Mouse (Mus musculus) liver, embryonic 11.5 days (tissue): ENCODE results near the gene Rec8. TPM values are rescaled to one million over a fixed set of nuclear protein-coding genes. Genes with fewer than 3 reads are reported as not detected.

Source experiments
- ATAC-seq: fragments of 200-750 bp; cut with Nextera tagmentation; replicated peaks from 2 replicates; pipeline ENCODE4 v1.8.0; 2017; ENCODE audit warnings: moderate number of reproducible peaks, mild to moderate bottlenecking, moderate TSS enrichment, moderate library complexity; ENCODE audit not compliant: low FRiP score
- DNase-seq: peaks from one replicate; pipeline ENCODE4 v3.0.0-alpha.2; 2017; ENCODE audit warnings: low spot score
- H3K27ac ChIP-seq: fragments of 300-500 bp; sonication (generic); 2 replicates; pipeline ENCODE4 v1.5.1; 2014; ENCODE audit warnings: mild to moderate bottlenecking, low read depth, low read length, control low read depth
- H3K27me3 ChIP-seq: fragments of 300-500 bp; sonication (generic); replicated peaks from 2 replicates; pipeline ENCODE4 v1.6.1; 2014; ENCODE audit warnings: low read length, mixed read lengths; ENCODE audit not compliant: control insufficient read depth, insufficient read depth
- H3K36me3 ChIP-seq: fragments of 300-500 bp; sonication (generic); 2 replicates; pipeline ENCODE4 v1.6.1; 2014; ENCODE audit warnings: mild to moderate bottlenecking, low read length, moderate library complexity, mixed read lengths; ENCODE audit not compliant: control insufficient read depth, insufficient read depth
- H3K4me1 ChIP-seq: fragments of 300-500 bp; sonication (generic); replicated peaks from 2 replicates; pipeline ENCODE4 v1.6.1; 2014; ENCODE audit warnings: low read length, mixed read lengths; ENCODE audit not compliant: control insufficient read depth, insufficient read depth
- H3K4me2 ChIP-seq: fragments of 300-500 bp; sonication (generic); 2 replicates; pipeline ENCODE4 v1.6.1; 2014; ENCODE audit warnings: mild to moderate bottlenecking, control low read depth, moderate library complexity
- H3K4me3 ChIP-seq: fragments of 300-500 bp; sonication (generic); 2 replicates; pipeline ENCODE4 v1.5.1; 2014; ENCODE audit warnings: low read depth, low read length, control low read depth
- H3K9ac ChIP-seq: fragments of 300-500 bp; sonication (generic); 2 replicates; pipeline ENCODE4 v1.6.1; 2014; ENCODE audit warnings: low read depth, low read length, control low read depth
- H3K9me3 ChIP-seq: fragments of 300-500 bp; sonication (generic); 2 replicates; pipeline ENCODE4 v1.6.1; 2016; ENCODE audit warnings: low read length, inconsistent platforms, mixed read lengths; ENCODE audit not compliant: control insufficient read depth
- WGBS: fragments of 180-500 bp; shearing (Covaris S2); extraction: QIAGEN DNeasy Blood & Tissue Kit; methylation state at CpG from one replicate; pipeline ENCODE4 v1.1.7; 2014; 5-methylcytosine and 5-hydroxymethylcytosine counted together
- polyA plus RNA-seq: library from polyadenylated mRNA; unstranded; fragments of >200 nt; fragmentation: Nextera tagmentation; extraction: Ambion mirVana; gene quantifications from 2 replicates; pipeline ENCODE4 v1.2.1, GENCODE M21; 2014

Gene Rec8
- polyA plus RNA-seq, 1 experiment from 2014 or later: 5.2 TPM

DNA sequence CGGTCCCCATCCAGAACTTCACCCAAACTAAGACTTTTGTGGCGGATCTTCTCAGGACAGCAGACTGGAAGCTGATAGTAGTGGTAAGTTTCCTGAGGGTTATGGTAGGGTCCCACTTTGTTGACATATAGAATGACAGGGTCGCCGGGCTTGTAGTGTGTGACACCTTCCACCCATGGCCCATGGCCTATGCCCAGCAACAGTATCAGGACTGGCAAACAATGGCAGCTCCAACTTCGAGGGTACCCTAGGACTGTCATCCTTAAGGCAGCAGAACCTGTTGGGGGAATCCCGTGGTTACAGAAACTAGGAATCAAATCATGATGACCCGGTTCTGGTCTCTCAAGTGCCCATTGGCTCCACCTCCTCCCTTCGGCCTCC, 24.8 kb downstream of the Rec8 start:
- DNase-seq (no peak), ATAC-seq (peak; percentile 27; the same call in 1 of the 2 replicates)
- H3K9ac ChIP-seq: peak overlapping the region; percentile 89
- peak overlapping the region; percentile 83 for H3K27ac ChIP-seq
- H3K4me3 ChIP-seq: peak overlapping the region; percentile 89
- H3K4me1 ChIP-seq: peaks cover 28% of the 10 kb centered on the region
- no peaks in the 10 kb centered on the region for H3K9me3 ChIP-seq
- peaks cover 28% of the 10 kb centered on the region for H3K36me3 ChIP-seq
- WGBS: 18% methylated on average over 8 of the region's 8 CpGs
- peak overlapping the region; percentile 93 for H3K4me2 ChIP-seq
- no peaks in the 10 kb centered on the region for H3K27me3 ChIP-seq

DNA sequence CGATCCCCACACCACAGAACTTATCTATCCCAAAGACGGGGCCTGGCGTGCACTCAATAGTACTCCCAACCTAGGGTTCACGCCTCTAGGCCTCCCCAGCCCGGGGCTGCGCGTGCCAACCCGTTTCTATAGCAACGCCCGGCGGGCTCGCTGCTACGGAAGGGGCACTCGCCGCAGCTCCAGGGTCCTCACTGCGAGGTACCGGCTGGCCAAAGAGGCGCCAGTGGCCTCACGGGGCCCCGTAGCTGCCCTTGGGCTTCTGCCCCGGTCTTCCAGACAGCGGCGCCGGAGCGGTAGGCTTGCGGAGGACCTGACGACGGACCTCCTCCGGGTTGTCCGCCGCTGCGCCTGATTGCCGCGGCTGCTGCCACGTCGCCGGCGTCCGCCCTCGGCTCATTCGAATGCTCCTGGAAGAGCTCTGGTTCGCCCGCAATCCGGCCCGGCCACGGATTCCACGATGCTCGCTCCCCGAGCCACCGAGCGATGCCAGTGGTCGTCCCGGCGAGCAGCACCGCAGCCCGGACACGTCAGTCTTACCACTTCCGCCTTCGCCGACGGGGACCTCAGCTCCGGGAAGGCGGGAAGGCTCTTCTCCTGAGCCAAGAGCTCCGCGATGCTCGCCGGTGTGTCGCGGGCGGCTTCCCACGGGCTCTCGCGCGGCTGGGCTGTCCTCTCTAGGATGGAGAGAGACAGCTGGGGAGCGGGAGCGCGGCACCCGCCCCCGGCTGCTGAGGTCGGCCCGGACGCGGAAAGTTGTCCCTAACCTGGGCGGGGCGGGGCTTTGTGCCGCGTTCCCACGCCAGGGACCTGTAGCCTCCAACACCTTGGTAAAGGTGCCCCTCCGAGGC, 25.4 kb downstream of the Rec8 start, which contains the start of gene Tm9sf1:
Gene Tm9sf1, minus strand, starts transcription at position 747 of the 848 bp plus-strand sequence.
- peaks cover 28% of the 10 kb centered on the region for H3K4me1 ChIP-seq
- H3K27me3 ChIP-seq: no peaks in the 10 kb centered on the region
- H3K9me3 ChIP-seq: no peaks in the 10 kb centered on the region
- peak within 1 kb of the TSS; percentile 93 for H3K4me2 ChIP-seq
- under 1% methylated on average over 89 of the region's 89 CpGs for WGBS
- ATAC-seq: peak; percentile 86
- peak within 1 kb of the TSS; percentile 89 for H3K4me3 ChIP-seq
- H3K27ac ChIP-seq: peak within 1 kb of the TSS; percentile 83
- peak; percentile 93 for DNase-seq
- H3K36me3 ChIP-seq: peaks cover 25% of the 10 kb centered on the region
- H3K9ac ChIP-seq: peak within 1 kb of the TSS; percentile 89

DNA sequence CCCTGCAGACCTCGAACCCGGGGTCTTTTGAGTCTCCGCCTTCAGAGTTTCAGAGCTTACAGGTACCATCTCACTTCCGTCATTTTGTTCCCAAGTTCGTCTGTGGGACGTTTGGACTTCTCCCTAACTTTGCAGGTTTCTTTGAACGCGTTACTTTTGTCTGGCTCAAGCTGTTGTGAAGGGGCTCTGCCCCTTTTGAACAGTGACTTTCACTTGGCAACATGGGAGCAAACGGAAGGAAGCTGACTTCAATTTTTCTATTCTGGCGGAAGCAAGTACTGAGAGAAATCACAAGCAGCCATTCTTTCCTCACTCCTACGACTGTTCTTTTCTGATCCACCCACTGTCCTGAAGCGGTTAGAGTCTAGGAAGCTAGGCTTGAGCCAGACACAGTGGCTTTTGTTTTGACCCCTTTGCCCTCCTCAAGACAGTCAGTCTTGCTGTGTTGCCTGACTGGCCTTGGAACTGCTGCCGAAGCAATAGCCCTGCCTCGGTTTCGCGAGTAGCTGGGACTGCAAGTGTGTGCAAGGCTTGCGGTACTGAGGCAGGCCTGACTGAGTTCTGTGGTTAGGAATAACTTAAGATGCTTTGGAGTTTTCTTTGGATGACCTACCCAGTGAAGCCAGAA, 26.5 kb downstream of the Rec8 start:
- peaks cover 28% of the 10 kb centered on the region for H3K4me1 ChIP-seq
- WGBS: 28% methylated on average over 17 of the region's 17 CpGs
- DNase-seq: no peak

DNA sequence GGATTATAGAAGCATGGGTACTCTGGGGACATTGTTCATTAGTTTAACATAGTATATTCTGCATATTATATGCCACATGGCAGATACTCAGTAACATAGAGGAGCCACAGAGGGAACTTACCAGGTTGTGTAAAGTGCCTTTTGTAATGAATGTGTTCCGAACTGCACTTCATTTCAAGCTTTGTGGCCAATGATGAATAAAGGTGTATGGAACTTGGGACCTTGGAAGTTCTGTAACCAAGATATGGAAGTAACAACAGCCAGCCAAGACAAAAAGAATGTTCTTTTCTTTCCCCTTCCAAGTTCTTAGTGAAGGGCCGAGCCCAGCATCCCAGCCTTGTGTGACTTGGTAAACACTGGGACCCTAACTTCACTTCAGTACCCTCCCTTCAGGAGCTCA, 32.0 kb downstream of the Rec8 start, which contains the start of gene Tssk4:
Gene Tssk4, plus strand, starts transcription at position 301 of the 400 bp plus-strand sequence.
- H3K36me3 ChIP-seq: peaks cover 5% of the 10 kb centered on the region
- no peaks in the 10 kb centered on the region for H3K9me3 ChIP-seq
- peaks cover 11% of the 10 kb centered on the region for H3K4me1 ChIP-seq
- no peak within 1 kb of the TSS for H3K27ac ChIP-seq
- no peak within 1 kb of the TSS for H3K9ac ChIP-seq
- no peak within 1 kb of the TSS for H3K4me2 ChIP-seq
- no peak within 1 kb of the TSS for H3K4me3 ChIP-seq
- ATAC-seq (no peak), DNase-seq (no peak)
- no peaks in the 10 kb centered on the region for H3K27me3 ChIP-seq
- WGBS: 86% methylated on average over 2 of the region's 2 CpGs

More for the DNA sequence above, 26.5 kb downstream of the Rec8 start:
- ATAC-seq: no peak
- Histone ChIP-seq H3K4me3 (peak overlapping the region; percentile 89), H3K9ac (peak overlapping the region; percentile 89), H3K36me3 (peaks cover 19% of the 10 kb centered on the region), H3K27me3 (no peaks in the 10 kb centered on the region), H3K4me2 (peak overlapping the region; percentile 93), H3K27ac (peak overlapping the region; percentile 34; the same call in 1 of the 2 replicates), H3K9me3 (no peaks in the 10 kb centered on the region)

DNA sequence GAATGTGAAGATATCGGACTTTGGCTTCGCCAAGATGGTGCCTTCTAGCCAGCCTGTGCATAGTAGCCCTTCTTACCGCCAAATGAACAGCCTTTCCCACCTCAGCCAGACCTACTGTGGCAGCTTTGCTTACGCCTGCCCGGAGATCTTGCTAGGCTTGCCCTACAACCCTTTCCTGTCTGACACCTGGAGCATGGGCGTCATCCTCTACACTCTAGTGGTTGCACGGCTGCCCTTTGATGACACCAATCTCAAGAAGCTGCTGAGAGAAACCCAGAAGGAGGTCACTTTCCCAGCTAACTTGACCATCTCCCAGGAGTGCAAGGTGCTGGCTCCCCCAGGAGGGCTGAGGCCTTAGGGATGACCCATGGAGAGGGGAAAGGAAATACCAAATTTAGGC, 33.7 kb downstream of the Rec8 start:
- Histone ChIP-seq H3K27me3 (no peaks in the 10 kb centered on the region), H3K4me1 (peaks cover under 1% of the 10 kb centered on the region; the same call in 1 of the 2 replicates), H3K27ac (no peak overlapping the region; the same call in 1 of the 2 replicates), H3K9me3 (no peaks in the 10 kb centered on the region), H3K36me3 (peaks cover under 1% of the 10 kb centered on the region; the same call in 1 of the 2 replicates), H3K9ac (peak overlapping the region; percentile 30; the same call in 1 of the 2 replicates), H3K4me3 (no peak overlapping the region), H3K4me2 (no peak overlapping the region)
- ATAC-seq (no peak), DNase-seq (no peak)
- WGBS: 79% methylated on average over 7 of the region's 7 CpGs

DNA sequence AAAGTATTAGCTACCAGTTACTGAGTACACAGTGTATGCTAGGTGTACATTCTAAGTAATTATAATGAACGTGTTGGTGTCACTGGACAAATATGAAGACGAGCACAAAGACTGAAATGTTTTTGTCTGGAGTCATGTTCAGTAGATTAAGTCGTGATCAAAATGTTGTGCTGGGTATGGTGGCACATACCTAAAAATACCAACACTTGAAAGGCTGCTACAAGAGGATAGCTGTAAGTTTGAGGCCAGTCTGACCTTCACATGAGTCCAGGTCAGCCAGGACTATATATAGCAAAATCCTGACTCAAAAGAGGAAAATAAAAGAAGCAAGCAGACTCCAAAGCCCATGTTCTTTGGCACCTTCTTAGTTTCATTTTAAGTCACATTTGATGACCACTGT, 39.1 kb downstream of the Rec8 start:
- DNase-seq (no peak), ATAC-seq (no peak)
- Histone ChIP-seq H3K9me3 (no peaks in the 10 kb centered on the region), H3K4me1 (peaks cover 8% of the 10 kb centered on the region; the same call in 1 of the 2 replicates), H3K9ac (no peak overlapping the region), H3K4me2 (no peak overlapping the region), H3K36me3 (no peaks in the 10 kb centered on the region; the same call in 1 of the 2 replicates), H3K4me3 (no peak overlapping the region), H3K27me3 (no peaks in the 10 kb centered on the region), H3K27ac (no peak overlapping the region)
- 84% methylated on average over 3 of the region's 3 CpGs for WGBS

DNA sequence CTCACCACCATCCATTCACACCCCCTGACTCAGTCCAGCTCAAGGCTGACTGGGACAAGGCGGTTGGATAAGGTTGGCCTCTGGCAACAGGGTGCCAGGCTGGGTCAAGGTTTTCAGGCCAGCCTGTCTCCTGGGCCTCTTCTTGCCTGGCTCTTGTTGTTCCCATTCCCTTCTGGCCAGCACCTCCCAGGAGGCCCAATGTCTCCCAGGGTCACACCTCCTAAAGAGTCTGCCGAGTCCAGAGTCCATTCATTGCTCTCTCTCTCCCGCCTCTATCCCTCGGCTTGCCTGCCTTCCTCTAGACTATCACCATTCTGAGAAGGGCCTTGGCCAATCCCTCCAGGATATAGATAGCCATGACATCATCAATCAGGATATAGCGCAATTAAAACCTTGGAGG, 40.2 kb downstream of the Rec8 start:
- Histone ChIP-seq H3K4me2 (no peak overlapping the region), H3K27me3 (no peaks in the 10 kb centered on the region), H3K36me3 (no peaks in the 10 kb centered on the region; the same call in 1 of the 2 replicates), H3K9me3 (no peaks in the 10 kb centered on the region), H3K27ac (no peak overlapping the region), H3K4me3 (no peak overlapping the region), H3K9ac (no peak overlapping the region), H3K4me1 (peaks cover 8% of the 10 kb centered on the region; the same call in 1 of the 2 replicates)
- WGBS: 90% methylated on average over 5 of the region's 5 CpGs
- ATAC-seq (no peak), DNase-seq (no peak)

DNA sequence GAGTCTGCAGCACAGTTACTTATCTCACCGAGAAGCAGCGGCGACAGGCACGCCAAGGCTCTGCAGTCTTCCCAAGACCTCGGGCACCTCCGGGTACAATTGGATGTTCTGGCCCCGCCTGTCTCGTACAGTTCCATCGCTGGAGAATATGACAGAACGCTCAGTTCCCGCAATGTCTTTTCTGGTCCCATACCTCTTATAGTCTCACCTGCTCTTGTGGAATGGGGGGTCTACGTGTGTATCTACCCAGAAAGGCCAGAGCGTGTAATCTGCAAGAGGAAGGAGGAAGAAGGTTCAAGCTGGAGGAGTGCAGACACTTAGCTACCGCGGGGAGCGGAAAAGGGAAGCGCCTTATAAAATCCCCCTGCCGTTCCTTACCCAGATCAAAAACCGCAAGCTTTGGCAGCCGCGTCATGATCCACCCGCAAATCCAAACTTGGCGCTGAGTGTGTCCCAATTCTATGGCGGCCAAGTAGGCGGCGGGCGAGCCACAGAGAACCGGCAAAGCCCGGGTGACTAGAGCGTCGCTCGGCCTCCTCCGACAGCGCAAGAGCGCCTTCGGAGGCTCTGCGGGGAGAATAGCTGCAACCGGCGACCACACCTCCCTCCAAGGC, 42.2 kb downstream of the Rec8 start, which contains the start of gene Mdp1:
Gene Mdp1, minus strand, starts transcription at position 549 of the 614 bp plus-strand sequence.
- DNase-seq: peak; percentile 75
- no peaks in the 10 kb centered on the region for H3K9me3 ChIP-seq
- peak; percentile 96 for ATAC-seq
- no peaks in the 10 kb centered on the region for H3K27me3 ChIP-seq
- H3K4me1 ChIP-seq: peaks cover 8% of the 10 kb centered on the region; the same call in 1 of the 2 replicates
- peak within 1 kb of the TSS; percentile 64 for H3K4me2 ChIP-seq
- peak within 1 kb of the TSS; percentile 78 for H3K9ac ChIP-seq
- peak within 1 kb of the TSS; percentile 59 for H3K27ac ChIP-seq
- WGBS: under 1% methylated on average over 39 of the region's 39 CpGs
- peaks cover 10% of the 10 kb centered on the region; the same call in 1 of the 2 replicates for H3K36me3 ChIP-seq
- H3K4me3 ChIP-seq: peak within 1 kb of the TSS; percentile 71
